Mouse (Mus musculus): ENCODE results near the gene Rnf11.

DNA sequence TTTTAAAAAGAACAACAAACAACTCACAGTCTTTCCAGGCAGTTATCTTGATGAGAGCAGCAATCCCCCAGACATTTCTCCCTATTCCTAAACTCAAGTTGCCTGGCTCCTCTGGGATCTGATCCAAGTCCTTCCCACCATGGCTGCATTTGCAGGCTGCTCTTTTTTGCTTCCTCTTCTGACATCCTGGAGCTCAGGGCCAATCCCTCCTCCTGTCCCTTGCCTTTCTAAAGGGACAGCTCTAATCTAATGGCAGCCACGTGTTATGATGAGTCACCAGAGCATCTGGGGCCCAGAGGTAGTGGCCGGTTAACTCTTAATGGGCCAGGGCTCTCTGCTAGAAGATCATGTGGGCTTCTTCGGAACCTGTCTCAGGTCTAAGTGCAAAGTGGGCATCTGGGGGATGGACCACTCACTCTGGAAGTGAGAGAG is 78.5 kb downstream of the Rnf11 start:
- TF ChIP-seq CTCF (IDR thresholded peaks at IDR 0.05; ENCODE audit: borderline replicate concordance, control insufficient read depth, extremely low read depth, insufficient read depth, low read length, poor library complexity) (no peak), POLR2A (IDR thresholded peaks at IDR 0.05; ENCODE audit: control insufficient read depth, extremely low read depth, insufficient read depth, low read length, poor library complexity) (no peak)

Measured in thymus, adult 2 months (tissue).